Mouse (Mus musculus): ENCODE results near the gene Defb29. TPM values are rescaled to one million over a fixed set of nuclear protein-coding genes. Genes with fewer than 3 reads are reported as not detected.

Gene Defb29
- polyA plus RNA-seq, 1 experiment from 2014 or later, result not detected

- no peaks in the 10 kb centered on the region for H3K27me3 ChIP-seq (ENCODE audit: control insufficient read depth, insufficient read depth, low read length)
- H3K27ac ChIP-seq (ENCODE audit: low read depth, low read length), result no peak within 1 kb of the TSS
- no peaks in the 10 kb centered on the region for H3K4me1 ChIP-seq (ENCODE audit: control insufficient read depth, insufficient read depth, low read length)
- no peak within 1 kb of the TSS for H3K4me2 ChIP-seq (ENCODE audit: low read depth, low read length)
- H3K36me3 ChIP-seq (ENCODE audit: control insufficient read depth, insufficient read depth, low read length), result no peaks in the 10 kb centered on the region
- no peak for ATAC-seq (ENCODE audit: low read depth)
- H3K4me3 ChIP-seq (ENCODE audit: low read depth, low read length), result no peak within 1 kb of the TSS
- no peaks in the 10 kb centered on the region for H3K9me3 ChIP-seq (ENCODE audit: control insufficient read depth, low read length)
- H3K9ac ChIP-seq (replicated peaks; ENCODE audit: low read depth, low read length), result no peak within 1 kb of the TSS
- 75% methylated on average over 4 of the region's 4 CpGs for WGBS
These were observed 21.9 kb downstream of the Defb29 start, which contains the start of gene Defb28 for GRCm38 (mm10) chr2:152517981-152518380. TSS of gene Defb28 (plus strand) at chr2:152518255.

DNA sequence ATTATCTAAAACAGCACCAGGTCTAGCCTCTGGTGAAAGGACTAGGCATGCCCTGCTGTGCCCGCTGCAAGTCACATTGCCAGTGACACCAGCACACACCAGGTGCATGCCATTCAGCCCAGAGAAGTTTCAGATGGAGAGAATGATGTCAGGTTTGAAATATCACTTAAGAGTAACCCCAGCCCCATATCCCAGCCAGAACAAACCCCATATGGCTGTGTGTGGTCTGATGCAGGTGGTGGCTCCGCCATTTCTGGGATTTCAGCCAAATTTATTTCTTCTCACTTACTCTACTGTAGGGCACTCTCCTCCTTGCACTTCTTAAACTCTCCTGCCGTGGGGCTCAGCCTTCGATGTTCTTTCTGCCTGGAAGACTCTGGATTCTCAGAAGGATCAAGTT lies 23.8 kb downstream of the Defb29 start:
- no peak overlapping the region for H3K27ac ChIP-seq (ENCODE audit: low read depth, low read length)
- H3K9me3 ChIP-seq (ENCODE audit: control insufficient read depth, low read length), result no peaks in the 10 kb centered on the region
- no peaks in the 10 kb centered on the region for H3K36me3 ChIP-seq (ENCODE audit: control insufficient read depth, insufficient read depth, low read length)
- H3K4me1 ChIP-seq (ENCODE audit: control insufficient read depth, insufficient read depth, low read length), result no peaks in the 10 kb centered on the region
- no peak overlapping the region for H3K9ac ChIP-seq (replicated peaks; ENCODE audit: low read depth, low read length)
- no peak for ATAC-seq (ENCODE audit: low read depth)
- H3K27me3 ChIP-seq (ENCODE audit: control insufficient read depth, insufficient read depth, low read length), result no peaks in the 10 kb centered on the region
- H3K4me2 ChIP-seq (ENCODE audit: low read depth, low read length), result no peak overlapping the region
- no peak overlapping the region for H3K4me3 ChIP-seq (ENCODE audit: low read depth, low read length)
- 74% methylated on average over 4 of the region's 4 CpGs for WGBS

- no peaks in the 10 kb centered on the region for H3K27me3 ChIP-seq (ENCODE audit: control insufficient read depth, insufficient read depth, low read length)
- H3K36me3 ChIP-seq (ENCODE audit: control insufficient read depth, insufficient read depth, low read length), result no peaks in the 10 kb centered on the region
- H3K27ac ChIP-seq (ENCODE audit: low read depth, low read length), result no peak within 1 kb of the TSS
- no peak within 1 kb of the TSS for H3K9ac ChIP-seq (replicated peaks; ENCODE audit: low read depth, low read length)
- WGBS, result 61% methylated on average over 1 of the region's 1 CpGs
- ATAC-seq (ENCODE audit: low read depth), result no peak
- no peaks in the 10 kb centered on the region for H3K9me3 ChIP-seq (ENCODE audit: control insufficient read depth, low read length)
- no peak within 1 kb of the TSS for H3K4me3 ChIP-seq (ENCODE audit: low read depth, low read length)
- H3K4me2 ChIP-seq (ENCODE audit: low read depth, low read length), result no peak within 1 kb of the TSS
- H3K4me1 ChIP-seq (ENCODE audit: control insufficient read depth, insufficient read depth, low read length), result no peaks in the 10 kb centered on the region
These were observed 28.3 kb downstream of the Defb29 start, which contains the start of gene Defb26 for GRCm38 (mm10) chr2:152511592-152511991. TSS of gene Defb26 (minus strand) at chr2:152511692.

DNA sequence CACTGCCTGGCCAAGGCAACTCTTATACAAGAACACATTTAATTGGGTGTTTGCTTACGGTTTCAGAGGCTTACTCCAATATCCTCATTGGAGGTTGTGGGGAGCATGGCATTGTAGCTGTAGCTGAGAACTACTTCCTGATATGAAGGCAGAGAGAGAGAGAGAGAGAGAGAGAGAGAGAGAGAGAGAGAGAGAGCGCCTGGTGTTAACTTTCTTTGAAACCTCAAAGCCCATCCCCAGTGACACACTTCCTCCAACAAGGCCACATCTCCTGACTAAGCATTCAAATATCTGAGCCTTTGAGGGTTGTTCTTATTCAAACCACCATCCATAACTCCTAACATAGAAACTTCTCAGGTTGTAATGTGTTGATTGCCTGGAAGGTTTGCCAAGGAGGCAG lies 35.9 kb downstream of the Defb29 start:
- no peak overlapping the region for H3K9ac ChIP-seq (replicated peaks; ENCODE audit: low read depth, low read length)
- no peaks in the 10 kb centered on the region for H3K4me1 ChIP-seq (ENCODE audit: control insufficient read depth, insufficient read depth, low read length)
- no peaks in the 10 kb centered on the region for H3K9me3 ChIP-seq (ENCODE audit: control insufficient read depth, low read length)
- WGBS, result 79% methylated on average over 2 of the region's 2 CpGs
- no peak for ATAC-seq (ENCODE audit: low read depth)
- no peaks in the 10 kb centered on the region for H3K36me3 ChIP-seq (ENCODE audit: control insufficient read depth, insufficient read depth, low read length)
- H3K27ac ChIP-seq (ENCODE audit: low read depth, low read length), result no peak overlapping the region
- H3K4me3 ChIP-seq (ENCODE audit: low read depth, low read length), result no peak overlapping the region
- no peaks in the 10 kb centered on the region for H3K27me3 ChIP-seq (ENCODE audit: control insufficient read depth, insufficient read depth, low read length)
- no peak overlapping the region for H3K4me2 ChIP-seq (ENCODE audit: low read depth, low read length)

DNA sequence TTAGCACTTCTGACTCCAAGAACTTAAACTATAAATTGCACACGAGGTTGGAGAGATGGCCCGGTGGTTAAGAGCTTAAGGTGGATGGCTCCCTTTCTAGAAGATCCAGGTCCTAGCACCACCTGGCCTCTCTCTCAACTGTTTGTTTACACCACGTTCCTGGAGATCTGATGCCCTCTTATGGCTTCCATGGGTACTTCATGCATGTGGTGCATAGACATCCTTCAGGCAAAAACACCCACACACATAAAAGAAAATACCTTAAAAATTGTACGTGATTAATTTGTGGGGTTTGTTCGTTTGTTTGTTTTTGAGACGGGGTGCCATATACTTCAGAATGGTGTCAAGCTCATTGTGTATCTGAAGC lies 39.1 kb downstream of the Defb29 start:
- Histone ChIP-seq H3K9ac (replicated peaks; ENCODE audit: low read depth, low read length) (no peak overlapping the region), H3K36me3 (ENCODE audit: control insufficient read depth, insufficient read depth, low read length) (no peaks in the 10 kb centered on the region), H3K4me2 (ENCODE audit: low read depth, low read length) (no peak overlapping the region), H3K9me3 (ENCODE audit: control insufficient read depth, low read length) (no peaks in the 10 kb centered on the region), H3K4me1 (ENCODE audit: control insufficient read depth, insufficient read depth, low read length) (no peaks in the 10 kb centered on the region), H3K27me3 (ENCODE audit: control insufficient read depth, insufficient read depth, low read length) (no peaks in the 10 kb centered on the region), H3K27ac (ENCODE audit: low read depth, low read length) (no peak overlapping the region), H3K4me3 (ENCODE audit: low read depth, low read length) (no peak overlapping the region)
- WGBS, result 84% methylated on average over 6 of the region's 6 CpGs
- ATAC-seq (ENCODE audit: low read depth), result no peak

DNA sequence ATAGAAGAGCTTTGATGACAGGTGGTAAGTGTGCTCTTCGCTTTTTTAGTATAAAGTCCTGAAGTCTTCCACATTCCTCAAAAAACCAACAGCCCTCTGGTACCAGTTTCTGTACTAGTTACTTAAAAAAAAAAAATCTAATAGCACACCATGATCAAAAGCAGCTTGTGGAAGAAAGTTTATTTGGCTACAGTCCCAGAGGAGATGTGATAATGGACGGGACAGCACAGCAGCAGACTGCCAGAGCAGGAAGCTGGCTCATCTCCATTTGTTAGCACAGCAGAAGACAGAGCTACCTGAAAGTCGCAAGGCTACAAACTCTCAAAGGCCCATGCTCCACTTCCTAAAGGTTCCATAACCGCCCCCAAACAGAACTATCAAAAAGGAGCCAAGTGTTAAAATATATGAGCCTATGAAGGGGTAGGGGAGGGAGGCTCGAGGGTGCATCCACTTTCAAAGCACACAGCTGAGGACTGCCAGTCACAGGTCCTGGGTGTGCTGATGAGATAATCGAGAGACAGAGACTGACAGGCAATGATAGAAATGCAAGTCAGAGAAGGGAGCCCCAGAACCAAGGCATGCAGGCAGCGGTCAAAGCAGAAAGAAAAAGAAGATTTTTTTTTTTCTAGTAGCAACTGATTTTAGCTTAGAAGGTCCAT lies 39.6 kb downstream of the Defb29 start:
- Histone ChIP-seq H3K4me1 (ENCODE audit: control insufficient read depth, insufficient read depth, low read length) (no peaks in the 10 kb centered on the region), H3K4me3 (ENCODE audit: low read depth, low read length) (no peak overlapping the region), H3K9ac (replicated peaks; ENCODE audit: low read depth, low read length) (no peak overlapping the region), H3K27me3 (ENCODE audit: control insufficient read depth, insufficient read depth, low read length) (no peaks in the 10 kb centered on the region), H3K27ac (ENCODE audit: low read depth, low read length) (no peak overlapping the region), H3K9me3 (ENCODE audit: control insufficient read depth, low read length) (no peaks in the 10 kb centered on the region), H3K4me2 (ENCODE audit: low read depth, low read length) (no peak overlapping the region), H3K36me3 (ENCODE audit: control insufficient read depth, insufficient read depth, low read length) (no peaks in the 10 kb centered on the region)
- WGBS, result 78% methylated on average over 7 of the region's 7 CpGs
- ATAC-seq (ENCODE audit: low read depth), result no peak

GRCm38 (mm10) chr2:152498020-152498419 lies 41.9 kb downstream of the Defb29 start:
- no peaks in the 10 kb centered on the region for H3K4me1 ChIP-seq (ENCODE audit: control insufficient read depth, insufficient read depth, low read length)
- H3K4me2 ChIP-seq (ENCODE audit: low read depth, low read length), result no peak overlapping the region
- H3K9me3 ChIP-seq (ENCODE audit: control insufficient read depth, low read length), result no peaks in the 10 kb centered on the region
- no peak overlapping the region for H3K9ac ChIP-seq (replicated peaks; ENCODE audit: low read depth, low read length)
- H3K27ac ChIP-seq (ENCODE audit: low read depth, low read length), result no peak overlapping the region
- 79% methylated on average over 6 of the region's 6 CpGs for WGBS
- no peaks in the 10 kb centered on the region for H3K27me3 ChIP-seq (ENCODE audit: control insufficient read depth, insufficient read depth, low read length)
- H3K4me3 ChIP-seq (ENCODE audit: low read depth, low read length), result no peak overlapping the region
- H3K36me3 ChIP-seq (ENCODE audit: control insufficient read depth, insufficient read depth, low read length), result no peaks in the 10 kb centered on the region
- no peak for ATAC-seq (ENCODE audit: low read depth)

GRCm38 (mm10) chr2:152493151-152493550 lies 46.7 kb downstream of the Defb29 start:
- no peak overlapping the region for H3K27ac ChIP-seq (ENCODE audit: low read depth, low read length)
- H3K4me2 ChIP-seq (ENCODE audit: low read depth, low read length), result no peak overlapping the region
- WGBS, result 81% methylated on average over 6 of the region's 6 CpGs
- H3K9me3 ChIP-seq (ENCODE audit: control insufficient read depth, low read length), result no peaks in the 10 kb centered on the region
- no peak overlapping the region for H3K4me3 ChIP-seq (ENCODE audit: low read depth, low read length)
- H3K9ac ChIP-seq (replicated peaks; ENCODE audit: low read depth, low read length), result no peak overlapping the region
- H3K4me1 ChIP-seq (ENCODE audit: control insufficient read depth, insufficient read depth, low read length), result no peaks in the 10 kb centered on the region
- H3K27me3 ChIP-seq (ENCODE audit: control insufficient read depth, insufficient read depth, low read length), result no peaks in the 10 kb centered on the region
- ATAC-seq (ENCODE audit: low read depth), result no peak
- no peaks in the 10 kb centered on the region for H3K36me3 ChIP-seq (ENCODE audit: control insufficient read depth, insufficient read depth, low read length)

GRCm38 (mm10) chr2:152490038-152490437 lies 49.9 kb downstream of the Defb29 start, which contains the start of gene Defb22:
TSS of gene Defb22 (minus strand) at chr2:152490138.
- H3K4me3 ChIP-seq (ENCODE audit: low read depth, low read length), result no peak within 1 kb of the TSS
- H3K4me1 ChIP-seq (ENCODE audit: control insufficient read depth, insufficient read depth, low read length), result no peaks in the 10 kb centered on the region
- H3K27me3 ChIP-seq (ENCODE audit: control insufficient read depth, insufficient read depth, low read length), result no peaks in the 10 kb centered on the region
- ATAC-seq (ENCODE audit: low read depth), result no peak
- no peak within 1 kb of the TSS for H3K4me2 ChIP-seq (ENCODE audit: low read depth, low read length)
- no peak within 1 kb of the TSS for H3K9ac ChIP-seq (replicated peaks; ENCODE audit: low read depth, low read length)
- no peak within 1 kb of the TSS for H3K27ac ChIP-seq (ENCODE audit: low read depth, low read length)
- no peaks in the 10 kb centered on the region for H3K36me3 ChIP-seq (ENCODE audit: control insufficient read depth, insufficient read depth, low read length)
- no peaks in the 10 kb centered on the region for H3K9me3 ChIP-seq (ENCODE audit: control insufficient read depth, low read length)

Measured in neural tube, embryonic 14.5 days (tissue).